Mouse (Mus musculus) liver, postnatal 0 days (tissue): Measurements from ENCODE around the gene Tacc2.

Source experiments
- CTCF ChIP-seq: sonication (generic); IDR thresholded peaks from 2 replicates; pipeline ENCODE4 v1.5.1; 2016; ENCODE audit warnings: antibody characterized with exemption, low read depth
- EP300 ChIP-seq: IDR thresholded peaks from 2 replicates; pipeline ENCODE4 v1.6.1; 2016; ENCODE audit warnings: antibody characterized with exemption, low read depth, mild to moderate bottlenecking

DNA sequence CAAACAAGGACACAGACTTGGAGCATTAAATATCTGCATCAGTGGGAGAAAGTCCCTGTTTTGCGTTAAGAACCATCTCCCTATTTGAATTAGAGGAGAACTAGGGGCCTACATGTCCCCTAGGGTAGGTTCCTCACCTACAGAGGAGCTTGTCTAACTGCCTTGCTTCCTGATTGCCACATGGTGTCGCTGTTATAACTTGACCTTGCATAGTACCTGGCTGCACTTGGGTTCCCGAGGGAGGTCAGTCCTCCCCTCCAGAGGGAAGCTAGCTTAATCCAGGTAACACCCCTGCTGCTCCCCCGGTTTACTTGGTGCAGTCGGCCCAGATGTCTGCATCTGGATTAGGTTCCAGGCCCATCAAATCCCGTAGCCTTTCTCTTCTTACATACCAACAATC is 27.9 kb downstream of the Tacc2 start:
- TF ChIP-seq CTCF (peak; percentile 77), EP300 (no peak)
